Mouse (Mus musculus): ENCODE results near the gene Slc38a9. TPM values are rescaled to one million over a fixed set of nuclear protein-coding genes. Genes with fewer than 3 reads are reported as not detected.
A peak's percentile ranks its signal among the peaks of the same experiment; 100 is the strongest.

Slc38a9 gene
- polyA plus RNA-seq, 1 experiment from 2014 or later = 19.9 TPM

DNA sequence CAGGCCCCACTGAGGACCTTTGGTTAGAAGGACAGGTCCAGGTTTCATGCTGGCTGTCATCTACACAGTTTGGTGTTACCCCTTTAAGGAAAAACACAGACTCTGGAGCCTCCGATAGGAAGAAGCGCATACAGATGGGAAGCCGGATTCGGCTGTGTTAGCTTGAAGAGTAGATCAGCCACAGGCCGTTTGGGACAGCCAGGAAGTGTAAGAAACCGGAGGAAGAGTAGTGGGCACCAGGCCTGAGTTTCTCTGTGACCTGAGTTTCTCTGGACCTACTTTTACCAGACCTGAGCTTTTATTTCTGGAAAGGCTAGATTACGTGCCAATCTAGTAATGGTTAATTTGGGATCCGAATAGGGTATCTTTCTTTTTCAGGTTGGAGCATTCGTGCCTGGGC, 76.6 kb downstream of the Slc38a9 start:
- H3K27me3 ChIP-seq = no peaks in the 10 kb centered on the region
- no peak overlapping the region for H3K9ac ChIP-seq
- no peaks in the 10 kb centered on the region for H3K4me1 ChIP-seq (replicated peaks)
- H3K9me3 ChIP-seq = no peaks in the 10 kb centered on the region
- 90% methylated on average over 9 of the region's 9 CpGs for WGBS
- H3K36me3 ChIP-seq = no peaks in the 10 kb centered on the region
- no peak overlapping the region for H3K4me2 ChIP-seq
- no peak overlapping the region for H3K4me3 ChIP-seq
- H3K27ac ChIP-seq (replicated peaks) = no peak overlapping the region
- no peak for ATAC-seq (ENCODE audit: low FRiP score, low read depth)

DNA sequence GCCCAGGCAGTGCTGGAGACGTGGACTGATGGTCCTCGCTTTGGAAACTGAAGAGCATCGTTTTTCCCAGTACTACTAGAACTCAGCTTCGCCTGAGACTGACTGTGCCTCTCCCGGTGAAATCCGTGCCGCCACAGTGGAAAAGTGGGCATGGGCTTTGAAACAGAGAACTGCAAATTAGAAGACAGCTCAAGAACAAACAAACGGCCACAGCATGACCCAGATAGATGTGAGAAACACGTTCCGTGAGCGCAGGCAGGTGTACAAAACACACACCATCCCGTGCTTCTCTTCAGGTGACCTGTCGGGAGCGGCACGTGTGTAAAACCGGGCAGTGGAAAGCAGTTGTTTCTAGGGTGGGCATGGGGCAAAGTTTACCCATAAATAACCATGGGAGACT, 77.5 kb downstream of the Slc38a9 start:
- H3K27ac ChIP-seq (replicated peaks) = no peak overlapping the region

DNA sequence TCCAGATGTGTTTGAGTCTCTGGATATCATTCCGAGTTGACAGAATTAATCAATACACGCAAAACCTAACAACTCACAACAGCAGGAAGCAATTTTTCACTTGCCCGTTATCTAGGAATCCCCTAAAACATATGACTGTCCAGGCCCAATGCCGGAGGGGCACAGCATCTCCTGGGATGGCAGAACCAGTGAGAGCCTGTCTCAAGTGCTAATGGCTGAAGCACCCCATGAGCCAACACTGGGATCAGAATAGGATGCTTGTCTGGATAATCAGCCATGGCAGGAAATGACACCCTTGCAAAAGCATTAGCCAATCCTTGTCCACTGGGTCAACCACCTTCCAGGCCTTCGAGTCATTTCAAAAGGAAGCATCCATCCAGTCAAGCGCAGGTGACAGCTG, 79.5 kb downstream of the Slc38a9 start:
- no peak overlapping the region for H3K4me3 ChIP-seq
- no peak overlapping the region for H3K4me2 ChIP-seq
- WGBS = 82% methylated on average over 6 of the region's 6 CpGs
- no peaks in the 10 kb centered on the region for H3K4me1 ChIP-seq (replicated peaks)
- no peak for ATAC-seq (ENCODE audit: low FRiP score, low read depth)
- no peaks in the 10 kb centered on the region for H3K9me3 ChIP-seq
- no peaks in the 10 kb centered on the region for H3K27me3 ChIP-seq
- no peaks in the 10 kb centered on the region for H3K36me3 ChIP-seq
- no peak overlapping the region for H3K9ac ChIP-seq
- no peak overlapping the region for H3K27ac ChIP-seq (replicated peaks)

More for the DNA sequence above, 77.5 kb downstream of the Slc38a9 start:
- no peak for ATAC-seq (ENCODE audit: low FRiP score, low read depth)
- Histone ChIP-seq H3K9ac (no peak overlapping the region), H3K4me1 (replicated peaks) (no peaks in the 10 kb centered on the region), H3K4me3 (no peak overlapping the region), H3K27me3 (no peaks in the 10 kb centered on the region), H3K36me3 (no peaks in the 10 kb centered on the region), H3K9me3 (no peaks in the 10 kb centered on the region), H3K4me2 (no peak overlapping the region)
- 91% methylated on average over 16 of the region's 16 CpGs for WGBS

DNA sequence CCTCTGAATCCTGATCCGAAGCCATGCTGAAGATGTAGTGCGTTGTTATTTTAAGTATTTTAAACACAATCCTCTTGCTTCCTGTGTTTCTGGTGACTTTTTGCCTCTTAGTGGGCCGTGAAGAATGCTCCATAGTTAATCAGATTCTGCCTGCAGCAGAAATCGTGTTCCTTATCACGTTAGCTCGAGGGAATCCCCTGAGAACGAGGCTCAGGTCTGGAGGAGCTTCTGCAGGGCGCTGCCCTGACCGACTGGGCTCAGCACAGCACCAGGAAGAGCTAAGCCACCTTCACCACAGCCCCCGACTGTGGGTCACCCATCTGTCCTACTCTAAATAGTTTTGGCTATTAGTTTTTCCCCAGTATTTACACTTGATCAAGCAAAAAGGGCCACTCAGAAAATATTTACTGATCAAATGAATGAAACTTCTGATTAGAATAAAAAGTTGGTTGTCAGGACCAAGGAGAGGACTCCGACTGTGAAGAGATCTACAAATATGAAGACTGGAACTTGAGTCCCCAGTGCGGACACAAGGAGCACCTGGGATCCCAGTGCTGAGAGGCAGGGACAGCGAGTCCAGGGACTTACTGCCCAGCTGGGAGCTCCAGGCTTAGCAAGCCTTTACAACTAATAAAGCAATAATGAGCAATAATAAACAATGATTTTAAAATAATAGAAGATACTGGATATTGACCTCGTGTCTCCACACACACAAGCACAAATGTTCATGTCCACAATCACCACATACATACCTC, 81.7 kb downstream of the Slc38a9 start:
- H3K4me3 ChIP-seq = no peak overlapping the region
- H3K9ac ChIP-seq = no peak overlapping the region
- no peaks in the 10 kb centered on the region for H3K9me3 ChIP-seq
- ATAC-seq (ENCODE audit: low FRiP score, low read depth) = no peak
- H3K4me2 ChIP-seq = no peak overlapping the region
- H3K27me3 ChIP-seq = no peaks in the 10 kb centered on the region
- H3K36me3 ChIP-seq = no peaks in the 10 kb centered on the region
- H3K4me1 ChIP-seq (replicated peaks) = no peaks in the 10 kb centered on the region
- 0 out of 2 replicates have a peak overlapping the region, but pooled peaks have one; percentile 30 for H3K27ac ChIP-seq (replicated peaks)
- 65% methylated on average over 14 of the region's 14 CpGs for WGBS

DNA sequence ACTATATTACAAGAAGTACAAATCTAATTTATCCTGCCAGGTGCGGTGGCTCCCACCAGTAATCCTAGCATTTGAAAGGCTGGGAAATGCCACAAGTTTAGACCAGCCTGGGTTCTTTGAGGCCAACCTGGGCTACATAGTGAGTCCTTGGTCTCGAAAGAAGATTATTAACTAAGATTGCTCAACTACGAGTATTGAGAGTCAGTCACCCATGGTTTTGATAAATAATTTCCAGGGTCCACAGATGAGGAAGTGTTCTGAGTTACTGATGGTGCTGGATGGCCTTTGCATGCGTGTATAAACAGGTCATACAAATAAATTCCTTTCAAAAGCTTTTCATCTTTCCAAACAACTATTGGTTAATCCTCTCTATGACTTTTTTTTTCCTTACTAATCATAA, 83.1 kb downstream of the Slc38a9 start:
- Histone ChIP-seq H3K4me3 (no peak overlapping the region), H3K4me1 (replicated peaks) (no peaks in the 10 kb centered on the region), H3K9me3 (no peaks in the 10 kb centered on the region), H3K27ac (replicated peaks) (no peak overlapping the region), H3K4me2 (no peak overlapping the region), H3K27me3 (no peaks in the 10 kb centered on the region), H3K9ac (no peak overlapping the region), H3K36me3 (no peaks in the 10 kb centered on the region)
- WGBS = 89% methylated on average over 4 of the region's 4 CpGs
- ATAC-seq (ENCODE audit: low FRiP score, low read depth) = no peak

DNA sequence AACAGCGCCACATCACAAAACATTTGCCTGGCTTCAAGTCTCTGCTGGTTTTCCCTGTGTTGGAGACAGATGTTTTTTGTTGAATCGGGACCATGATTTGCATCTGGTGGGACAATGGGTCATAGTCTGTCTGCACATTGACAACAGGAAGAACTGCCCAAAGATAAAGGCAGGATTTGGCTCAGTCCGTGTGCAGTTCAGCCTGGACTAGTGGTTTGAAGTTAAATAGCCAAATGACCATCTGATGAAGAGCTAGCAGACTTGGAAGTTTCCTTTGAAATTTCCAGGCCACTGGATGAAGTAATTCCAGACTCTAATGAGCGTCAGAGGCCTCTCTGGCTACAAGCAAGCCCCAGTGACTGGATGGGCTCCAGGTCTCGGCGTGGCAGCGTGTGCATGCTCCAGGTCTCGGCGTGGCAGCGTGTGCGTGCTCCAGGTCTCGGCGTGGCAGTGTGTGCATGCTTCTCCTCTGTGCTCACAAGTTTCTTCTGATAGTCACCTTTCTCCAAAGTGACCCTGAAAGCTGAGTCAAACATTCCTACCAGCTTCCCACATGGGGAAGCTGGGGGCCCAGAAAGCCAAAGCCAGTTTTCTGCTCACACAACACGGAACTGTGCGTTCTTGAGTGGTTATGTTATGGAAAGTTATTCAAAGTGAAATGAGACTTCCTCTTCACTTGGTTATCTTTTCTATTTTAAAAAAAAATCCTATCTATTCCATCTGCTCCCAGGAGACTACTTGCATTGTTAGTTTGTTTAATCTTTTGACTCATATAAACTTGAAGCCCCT, 83.7 kb downstream of the Slc38a9 start:
- H3K9ac ChIP-seq = no peak overlapping the region
- H3K4me1 ChIP-seq (replicated peaks) = no peaks in the 10 kb centered on the region
- no peak for ATAC-seq (ENCODE audit: low FRiP score, low read depth)
- WGBS = 87% methylated on average over 15 of the region's 15 CpGs
- H3K4me2 ChIP-seq = no peak overlapping the region
- no peak overlapping the region for H3K4me3 ChIP-seq
- H3K9me3 ChIP-seq = no peaks in the 10 kb centered on the region
- no peak overlapping the region for H3K27ac ChIP-seq (replicated peaks)
- no peaks in the 10 kb centered on the region for H3K36me3 ChIP-seq
- no peaks in the 10 kb centered on the region for H3K27me3 ChIP-seq

DNA sequence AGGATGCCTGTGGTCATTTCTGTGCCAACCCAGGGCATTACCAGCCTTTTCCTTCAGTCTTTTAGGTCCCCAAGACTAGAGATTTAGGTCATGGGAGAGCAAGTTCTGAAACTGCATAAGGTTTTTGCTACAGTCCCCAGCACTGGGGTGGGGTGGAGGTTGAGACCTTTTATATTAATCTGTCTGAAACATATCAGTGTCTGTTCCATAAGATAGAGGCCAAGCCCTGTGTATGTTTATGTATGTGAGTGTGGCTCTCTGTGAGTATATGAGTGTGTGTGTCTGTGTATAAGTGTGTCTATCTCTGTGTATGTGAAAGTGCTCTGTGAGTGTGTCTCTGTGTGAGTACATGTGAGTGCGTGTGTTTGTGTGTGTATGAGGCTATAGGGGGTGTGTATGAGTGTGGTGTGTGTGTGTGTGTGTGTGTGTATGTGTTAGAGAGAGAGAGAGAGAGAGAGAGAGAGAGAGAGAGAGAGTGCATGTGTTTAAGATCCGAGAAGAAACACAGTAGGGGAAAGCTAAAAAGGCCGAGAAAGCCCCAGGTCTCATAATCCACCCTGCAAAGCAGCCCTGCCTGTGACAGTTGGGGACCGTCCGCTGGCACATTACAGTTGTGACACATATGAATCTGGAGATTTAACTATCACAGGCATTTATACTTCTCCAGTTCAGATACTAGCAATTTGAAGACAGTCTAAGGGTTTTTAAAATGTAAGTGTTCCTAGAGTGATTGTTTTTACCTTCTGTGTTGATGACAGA, 85.6 kb downstream of the Slc38a9 start:
- WGBS = 92% methylated on average over 5 of the region's 5 CpGs

DNA sequence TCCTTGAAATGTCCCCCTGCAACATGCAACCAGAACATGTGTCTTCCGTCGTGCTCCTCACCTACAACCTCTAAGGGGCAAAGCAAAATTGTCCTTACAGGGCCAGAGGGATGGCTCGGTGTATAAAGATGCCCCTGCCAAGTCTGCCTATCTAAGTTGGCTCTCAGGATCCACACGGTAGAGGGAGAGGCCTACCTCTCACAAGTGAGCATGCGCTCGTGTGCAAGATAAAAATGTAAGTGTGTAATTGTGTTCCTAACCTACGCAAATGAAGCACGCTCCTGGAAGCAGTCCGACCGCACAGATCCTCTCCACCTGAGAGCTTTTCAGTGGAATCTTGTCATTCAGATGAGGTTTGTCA, 86.1 kb downstream of the Slc38a9 start:
- no peak for ATAC-seq (ENCODE audit: low FRiP score, low read depth)
- no peaks in the 10 kb centered on the region for H3K27me3 ChIP-seq
- no peak overlapping the region for H3K4me3 ChIP-seq
- peaks cover 4% of the 10 kb centered on the region; the same call in 1 of the 2 replicates for H3K4me1 ChIP-seq (replicated peaks)
- H3K4me2 ChIP-seq = no peak overlapping the region
- H3K36me3 ChIP-seq = no peaks in the 10 kb centered on the region
- WGBS = 89% methylated on average over 10 of the region's 10 CpGs
- H3K9me3 ChIP-seq = no peaks in the 10 kb centered on the region
- no peak overlapping the region for H3K27ac ChIP-seq (replicated peaks)
- H3K9ac ChIP-seq = no peak overlapping the region

More for the DNA sequence above, 85.6 kb downstream of the Slc38a9 start:
- Histone ChIP-seq H3K27ac (replicated peaks) (no peak overlapping the region), H3K27me3 (no peaks in the 10 kb centered on the region), H3K9me3 (no peaks in the 10 kb centered on the region), H3K4me2 (no peak overlapping the region), H3K4me3 (no peak overlapping the region), H3K9ac (no peak overlapping the region), H3K4me1 (replicated peaks) (no peaks in the 10 kb centered on the region), H3K36me3 (no peaks in the 10 kb centered on the region)
- ATAC-seq (ENCODE audit: low FRiP score, low read depth) = no peak

DNA sequence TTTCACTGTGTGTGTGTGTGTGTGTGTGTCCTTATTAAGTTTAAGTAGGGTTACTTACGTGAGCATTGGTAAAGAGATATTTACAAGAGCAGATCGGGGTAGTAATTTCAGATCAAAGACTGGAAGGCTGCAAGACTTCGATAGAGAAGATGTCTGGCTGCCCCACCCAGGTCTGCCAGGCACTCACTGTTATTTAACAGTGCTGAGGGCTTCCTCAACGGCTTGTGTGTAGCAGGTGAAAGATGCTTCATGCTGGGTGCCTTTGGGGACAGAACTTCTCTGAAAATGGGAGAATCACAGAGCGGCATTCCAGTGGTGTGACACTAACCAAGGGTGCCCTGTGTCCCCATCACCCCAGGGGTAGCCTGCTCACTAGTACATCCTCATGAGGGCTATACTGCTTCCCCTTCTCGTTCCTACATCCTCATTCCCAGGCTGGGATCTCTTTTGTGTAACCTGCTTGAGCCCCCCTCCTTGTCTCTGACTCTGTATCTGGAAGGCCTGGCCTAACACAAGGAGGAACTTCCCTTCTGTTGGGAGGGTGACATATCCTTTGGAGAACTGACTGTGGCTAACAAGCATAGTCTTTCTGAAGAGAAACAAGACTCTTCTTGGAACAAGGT, 87.4 kb downstream of the Slc38a9 start:
- Histone ChIP-seq H3K9ac (no peak overlapping the region), H3K27me3 (no peaks in the 10 kb centered on the region), H3K36me3 (no peaks in the 10 kb centered on the region), H3K4me3 (no peak overlapping the region), H3K4me1 (replicated peaks) (peaks cover 8% of the 10 kb centered on the region; the same call in 1 of the 2 replicates), H3K27ac (replicated peaks) (no peak overlapping the region), H3K4me2 (no peak overlapping the region), H3K9me3 (no peaks in the 10 kb centered on the region)
- ATAC-seq (ENCODE audit: low FRiP score, low read depth) = no peak
- 77% methylated on average over 6 of the region's 6 CpGs for WGBS

DNA sequence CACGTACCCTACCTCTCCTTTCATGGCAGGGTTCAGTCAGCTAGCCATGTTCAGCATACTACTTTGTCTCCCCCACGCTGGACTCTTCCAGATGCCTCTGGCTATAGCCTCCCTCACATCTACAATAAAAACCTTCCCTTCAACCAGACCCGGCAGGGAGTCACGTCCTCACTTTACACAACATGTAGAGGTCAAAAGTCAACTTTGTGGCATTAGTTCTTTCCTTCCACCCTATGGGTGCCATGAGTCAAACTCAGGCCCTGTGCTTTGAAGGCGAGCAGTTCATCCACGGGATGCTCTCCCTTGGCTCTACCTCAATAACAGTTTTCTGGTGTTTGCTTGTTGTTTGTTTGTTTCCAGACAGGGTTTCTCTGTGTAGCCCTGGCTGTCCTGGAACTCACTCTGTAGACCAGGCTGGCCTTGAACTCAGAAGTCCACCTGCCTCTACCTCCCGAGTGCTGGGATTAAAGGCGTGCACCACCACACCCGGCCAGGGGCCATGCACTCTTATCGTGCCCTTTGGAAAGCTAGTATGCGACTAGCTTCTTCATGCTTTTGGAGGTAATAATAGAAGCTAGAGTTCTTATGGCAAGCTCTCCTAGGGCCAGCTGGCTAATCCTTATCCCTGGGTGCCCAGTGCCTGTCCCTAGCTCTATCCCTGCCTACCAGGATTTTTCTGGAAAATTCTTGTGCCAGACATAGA, 88.4 kb downstream of the Slc38a9 start:
- no peak overlapping the region for H3K4me3 ChIP-seq
- peaks cover 8% of the 10 kb centered on the region; the same call in 1 of the 2 replicates for H3K4me1 ChIP-seq (replicated peaks)
- 88% methylated on average over 11 of the region's 11 CpGs for WGBS
- H3K4me2 ChIP-seq = no peak overlapping the region
- no peak overlapping the region for H3K9ac ChIP-seq
- H3K27ac ChIP-seq (replicated peaks) = no peak overlapping the region
- H3K9me3 ChIP-seq = no peaks in the 10 kb centered on the region
- H3K27me3 ChIP-seq = no peaks in the 10 kb centered on the region
- ATAC-seq (ENCODE audit: low FRiP score, low read depth) = no peak
- no peaks in the 10 kb centered on the region for H3K36me3 ChIP-seq

DNA sequence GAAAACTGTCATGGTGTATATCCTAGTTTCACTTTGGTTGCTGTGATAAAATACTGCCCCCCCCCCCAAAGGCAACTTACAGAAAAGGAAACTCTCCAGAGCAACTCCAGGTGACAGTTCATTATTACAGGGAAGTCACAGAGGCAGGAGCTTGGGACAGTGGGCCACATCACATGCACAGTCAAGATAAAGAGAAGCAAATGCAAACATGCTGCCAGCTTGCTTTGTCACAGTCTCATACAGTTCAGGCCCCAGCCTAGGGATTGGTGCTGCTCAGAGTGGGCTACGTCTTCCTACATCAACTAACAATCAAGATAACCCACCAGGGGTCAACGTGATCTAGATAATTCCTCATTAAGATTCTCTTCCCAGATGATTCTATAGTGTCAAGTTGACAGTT, 89.3 kb downstream of the Slc38a9 start:
- Histone ChIP-seq H3K4me2 (no peak overlapping the region), H3K9ac (no peak overlapping the region), H3K9me3 (no peaks in the 10 kb centered on the region), H3K27me3 (no peaks in the 10 kb centered on the region), H3K4me1 (replicated peaks) (peaks cover 8% of the 10 kb centered on the region; the same call in 1 of the 2 replicates), H3K4me3 (no peak overlapping the region), H3K36me3 (no peaks in the 10 kb centered on the region), H3K27ac (replicated peaks) (no peak overlapping the region)
- 83% methylated on average over 2 of the region's 2 CpGs for WGBS
- no peak for ATAC-seq (ENCODE audit: low FRiP score, low read depth)
